Mouse (Mus musculus) small intestine, adult 2 months (tissue): ENCODE measurements at regions not wholly inside any gene's neighbourhood (a gene's known extent, or its start where the extent isn't known, plus 50 kb on each side); places are given as distances from the start of the nearest gene placed in this dataset.

Experiments
- CTCF ChIP-seq: fragments of 200-500 bp; IDR thresholded peaks from 2 replicates; pipeline ENCODE4 v1.5.1; 2012; ENCODE audit warnings: low read depth, mild to moderate bottlenecking, control low read depth, inconsistent platforms, low read length, moderate library complexity, mixed read lengths; ENCODE audit not compliant: insufficient replicate concordance, insufficient read length; ENCODE audit errors: extremely low read depth
- POLR2A ChIP-seq: fragments of 200-500 bp; IDR thresholded peaks from 2 replicates; pipeline ENCODE4 v1.6.1; 2012; ENCODE audit warnings: low read depth, mild to moderate bottlenecking, control low read depth, inconsistent platforms, low read length, moderate library complexity

DNA sequence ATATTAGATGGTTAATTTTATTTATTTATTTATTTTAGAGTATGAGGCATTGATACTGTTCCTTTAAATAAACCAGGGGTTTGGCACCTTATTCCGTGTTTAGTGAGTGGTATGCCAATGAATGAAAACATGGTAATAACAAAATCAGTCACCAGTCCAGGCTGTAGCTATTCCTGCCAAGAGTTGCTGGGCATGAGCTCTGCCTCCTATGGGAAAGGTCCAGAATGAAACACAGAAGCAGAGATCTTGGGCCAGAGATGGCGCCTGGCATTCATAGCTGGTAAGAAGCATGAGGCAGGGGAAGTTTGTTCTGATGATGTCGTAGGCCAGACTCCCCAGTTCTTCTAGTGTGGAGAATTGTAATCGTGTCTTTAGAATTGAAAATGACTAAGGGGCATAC is 190.9 kb upstream of the N4bp1 start:
- TF ChIP-seq POLR2A (no peak), CTCF (no peak)
